Mouse (Mus musculus) erythroid progenitor cell, adult 5-6 weeks (primary cell): ENCODE measurements around the gene 2700081O15Rik. TPM values are rescaled to one million over a fixed set of nuclear protein-coding genes. Genes with fewer than 3 reads are reported as not detected.
"Not testable (repeated sequence)": the region's sequence is repeated elsewhere in the genome, so short reads cannot be mapped to it uniquely, and the experiment has no call there.

Experiments used
- ATAC-seq: replicated peaks from 2 replicates; pipeline ENCODE4 v1.8.0; 2016; ENCODE audit warnings: moderate number of reproducible peaks, mild to moderate bottlenecking, moderate TSS enrichment, inconsistent platforms; ENCODE audit not compliant: poor library complexity, low FRiP score, severe bottlenecking
- total RNA-seq, 2 experiments: library from RNA; stranded (forward) in 1 of 2; stranded (reverse) in 1 of 2; fragments of 150-400 nt in 1 of 2; fragments of 186-747, 209-891 nt in 1 of 2; gene quantifications; 2 replicates each; pipeline versions ENCODE4 v1.2.3 to v1.2.4; 2015 to 2017; ENCODE audit warnings: low replicate concordance in 2 of 2

2700081O15Rik gene
- total RNA-seq (2015; ENCODE audit: low replicate concordance) (1.1 TPM in 1 of 2 replicates, not detected in the other), total RNA-seq (2017; ENCODE audit: low replicate concordance) (0.39 TPM in 1 of 2 replicates, not detected in the other)

- no peak for ATAC-seq
These were observed at the start of gene 2700081O15Rik for GRCm38 (mm10) chr19:7416834-7417735. Gene 2700081O15Rik (plus strand): TSS chr19:7417625.

- not testable (repeated sequence) for ATAC-seq
These were observed 48.0 kb upstream of the 2700081O15Rik start for GRCm38 (mm10) chr19:7369469-7369868.

GRCm38 (mm10) chr19:7374491-7374890, 42.9 kb upstream of the 2700081O15Rik start:
- ATAC-seq: no peak

GRCm38 (mm10) chr19:7377639-7378038, 39.8 kb upstream of the 2700081O15Rik start:
- no peak for ATAC-seq

GRCm38 (mm10) chr19:7381906-7382247, 35.5 kb upstream of the 2700081O15Rik start:
- ATAC-seq: no peak

GRCm38 (mm10) chr19:7382248-7382902, 35.0 kb upstream of the 2700081O15Rik start:
- ATAC-seq: peak; percentile 58

- ATAC-seq: peak; percentile 98
These were observed 34.2 kb upstream of the 2700081O15Rik start, which contains the start of gene Spindoc for GRCm38 (mm10) chr19:7382903-7383865. Gene Spindoc (minus strand): TSS chr19:7382994.

GRCm38 (mm10) chr19:7386042-7386441, 31.4 kb upstream of the 2700081O15Rik start:
- ATAC-seq: no peak

- ATAC-seq: no peak
These were observed 28.9 kb upstream of the 2700081O15Rik start for GRCm38 (mm10) chr19:7388488-7388887.

- ATAC-seq: 0 out of 2 replicates have a peak, but pooled peaks have one; percentile 34
These were observed 20.3 kb upstream of the 2700081O15Rik start for GRCm38 (mm10) chr19:7396867-7397826.

- peak; percentile 82 for ATAC-seq
These were observed 18.5 kb upstream of the 2700081O15Rik start for GRCm38 (mm10) chr19:7398898-7399297.

- no peak for ATAC-seq
These were observed 16.8 kb upstream of the 2700081O15Rik start for GRCm38 (mm10) chr19:7400635-7401034.

- ATAC-seq: no peak
These were observed 12.7 kb upstream of the 2700081O15Rik start for GRCm38 (mm10) chr19:7404623-7405229.

GRCm38 (mm10) chr19:7412361-7412760, 5.1 kb upstream of the 2700081O15Rik start:
- ATAC-seq: no peak

GRCm38 (mm10) chr19:7415916-7416833, 1.2 kb upstream of the 2700081O15Rik start:
- ATAC-seq: no peak

GRCm38 (mm10) chr19:7417911-7418849, 755 bp downstream of the 2700081O15Rik start:
- ATAC-seq: peak; percentile 57; the same call in 1 of the 2 replicates
